Mouse (Mus musculus) kidney, adult 18-20 months (tissue): ENCODE data around the gene Gusb.

Source experiments
- DNase-seq: peaks from one replicate; pipeline ENCODE4 v3.0.0; 2021

The Gusb gene

GRCm38 (mm10) chr5:130023067-130023766 lies 20.4 kb upstream of the Gusb start:
- no peak for DNase-seq

DNA sequence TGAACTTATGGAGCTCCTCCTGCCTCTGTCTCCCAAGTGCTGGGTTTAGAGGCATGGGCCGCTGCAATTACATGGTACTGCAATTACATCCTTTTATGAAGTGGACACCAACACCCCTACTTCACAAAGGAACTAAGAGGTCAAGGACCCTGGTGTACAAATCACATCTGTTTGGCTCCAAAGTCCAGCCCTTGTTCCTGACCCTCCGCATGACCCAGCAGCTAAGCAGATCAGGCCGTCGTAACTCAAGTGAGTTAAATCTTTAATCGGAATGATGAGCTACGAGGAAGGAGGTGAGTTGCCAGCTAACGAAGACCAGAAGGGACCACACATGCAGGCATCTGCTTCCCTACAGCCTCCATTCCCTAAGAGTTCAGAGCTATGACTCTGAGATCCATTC lies 19.5 kb upstream of the Gusb start:
- DNase-seq: peak; percentile 45

- no peak for DNase-seq
Observed at GRCm38 (mm10) chr5:130021361-130021966, 18.6 kb upstream of the Gusb start.

DNA sequence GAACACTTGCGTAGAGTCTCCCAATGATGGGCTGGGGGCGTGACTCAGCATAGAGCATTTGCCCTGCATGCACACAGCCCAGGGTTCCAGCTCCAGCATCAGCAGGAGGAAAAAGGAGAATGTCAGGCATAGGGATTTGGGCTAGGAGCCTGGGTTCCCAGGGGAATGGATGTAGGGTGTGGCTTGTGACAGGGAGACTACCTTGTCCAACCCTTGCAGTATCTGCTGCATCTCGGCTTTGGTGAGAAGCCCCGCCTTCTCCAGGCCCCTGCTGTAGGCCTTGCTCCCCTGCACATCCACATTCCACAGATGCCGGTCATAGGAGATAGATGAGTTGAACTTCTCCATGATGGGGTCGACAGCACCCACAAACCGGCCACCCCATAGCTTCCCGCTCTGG lies 16.6 kb upstream of the Gusb start:
- DNase-seq: no peak

- DNase-seq: no peak
Observed at GRCm38 (mm10) chr5:130015104-130015503, 12.3 kb upstream of the Gusb start.

DNA sequence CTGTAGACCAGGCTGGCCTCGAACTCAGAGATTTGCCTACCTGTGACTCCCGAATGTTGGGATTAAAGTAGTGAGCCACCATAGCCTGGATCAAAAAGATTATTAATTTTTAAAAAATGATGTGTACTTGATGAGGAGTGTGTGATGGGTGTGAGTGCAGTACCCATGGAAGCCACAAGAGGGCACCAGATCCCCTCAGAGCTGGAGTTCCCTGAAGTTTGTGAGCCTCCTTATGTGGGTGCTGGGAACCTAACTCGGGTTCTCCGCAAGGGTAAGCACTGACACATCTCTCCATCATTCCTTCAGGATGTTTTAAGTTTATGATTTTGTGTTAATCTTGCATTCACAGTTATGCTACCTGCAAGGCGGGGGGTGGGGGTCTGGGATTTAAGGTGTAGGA lies 8.1 kb upstream of the Gusb start:
- DNase-seq: no peak

- no peak for DNase-seq
Observed at GRCm38 (mm10) chr5:130009784-130010183, 6.9 kb upstream of the Gusb start.

DNA sequence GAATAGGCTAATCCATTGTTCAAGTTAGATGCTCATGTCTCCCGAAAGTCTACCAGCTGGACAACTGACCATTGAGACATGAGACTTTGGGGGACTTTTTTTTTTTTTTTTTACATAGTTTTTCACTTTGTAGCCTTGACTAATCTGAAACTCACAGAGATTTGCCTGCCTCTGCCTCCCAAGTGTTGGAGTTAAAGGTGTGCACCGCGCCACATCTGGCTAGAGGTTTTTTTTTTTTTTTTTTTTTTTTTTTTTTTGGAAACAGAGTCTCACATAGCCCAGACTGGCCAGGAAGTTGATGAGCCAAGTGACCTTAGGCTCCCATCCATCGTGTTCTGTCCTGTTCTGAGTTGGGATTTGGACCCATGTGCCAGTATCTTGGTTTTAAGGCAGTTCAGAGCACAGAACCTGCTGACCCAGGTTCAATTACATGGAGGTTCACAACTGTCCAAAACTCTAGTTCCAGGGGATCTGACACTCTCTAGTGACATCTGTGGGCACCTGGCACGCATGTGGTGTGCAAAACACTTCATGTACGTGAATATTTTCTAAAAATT lies 5.3 kb upstream of the Gusb start:
- DNase-seq: no peak

DNA sequence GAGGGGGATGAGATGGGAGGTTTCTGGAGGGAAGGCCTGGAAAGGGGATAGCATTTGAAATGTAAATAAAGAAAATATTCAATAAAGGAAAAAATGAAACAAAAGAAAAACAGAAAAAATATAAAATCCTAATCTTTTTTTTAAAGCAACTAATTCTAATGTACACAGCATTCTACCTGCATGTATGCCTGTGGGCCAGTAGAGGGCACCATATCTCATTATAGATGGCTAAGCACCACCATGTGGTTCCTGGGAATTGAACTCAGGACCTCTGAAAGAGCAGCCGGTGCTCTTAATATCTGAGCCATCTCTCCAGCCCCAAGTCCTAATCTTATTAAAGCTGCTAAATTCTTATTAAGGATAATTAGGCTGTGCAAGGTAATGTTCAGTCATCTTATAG lies 4.5 kb upstream of the Gusb start:
- DNase-seq: no peak

DNA sequence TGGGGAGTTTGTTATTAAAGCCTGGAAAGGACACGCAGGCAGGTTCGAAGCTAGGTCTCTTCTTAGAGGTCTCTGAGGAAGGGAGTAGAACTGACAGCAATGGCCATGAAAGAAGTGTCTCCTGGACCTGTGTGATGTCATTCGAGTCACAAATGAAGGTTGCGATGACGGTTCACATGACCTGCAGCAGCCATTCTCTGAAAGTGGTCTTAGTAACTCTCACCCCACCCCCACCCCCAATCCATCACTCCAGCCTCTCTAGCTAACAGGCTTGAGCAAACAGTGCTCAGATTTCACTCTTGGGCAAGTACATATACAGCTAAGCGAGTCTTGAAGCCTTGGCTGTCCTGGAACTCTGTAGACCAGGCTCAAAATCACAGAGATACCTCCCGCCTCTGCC lies 380 bp upstream of the Gusb start:
- no peak for DNase-seq

- DNase-seq: no peak
Observed at GRCm38 (mm10) chr5:130001356-130001987, 1.4 kb downstream of the Gusb start.

GRCm38 (mm10) chr5:130000735-130001134 lies 2.1 kb downstream of the Gusb start:
- DNase-seq: no peak

DNA sequence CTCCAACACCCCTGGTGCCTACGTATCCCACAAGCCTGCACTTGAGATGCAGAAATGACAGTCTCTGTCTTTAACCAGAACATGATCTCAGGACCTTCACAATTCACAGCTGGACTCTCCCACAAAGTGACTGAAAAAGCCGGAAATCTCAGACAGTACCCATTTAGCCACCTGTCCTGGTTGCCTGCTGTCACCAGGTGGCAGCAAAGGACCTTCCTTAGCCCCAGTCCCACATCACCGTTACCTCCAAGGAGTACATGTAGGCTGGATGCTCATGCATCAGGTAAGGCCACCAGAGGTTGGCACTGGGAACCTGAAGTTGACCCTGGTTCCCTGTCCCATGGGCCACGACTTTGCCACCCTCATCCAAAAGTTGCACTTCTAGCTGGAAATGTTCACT lies 3.8 kb downstream of the Gusb start:
- peak; percentile 75 for DNase-seq

- no peak for DNase-seq
Observed at GRCm38 (mm10) chr5:129997700-129998099, 5.1 kb downstream of the Gusb start.

- DNase-seq: no peak
Observed at GRCm38 (mm10) chr5:129994989-129995388, 7.9 kb downstream of the Gusb start.

GRCm38 (mm10) chr5:129993374-129993773 lies 9.5 kb downstream of the Gusb start:
- no peak for DNase-seq

DNA sequence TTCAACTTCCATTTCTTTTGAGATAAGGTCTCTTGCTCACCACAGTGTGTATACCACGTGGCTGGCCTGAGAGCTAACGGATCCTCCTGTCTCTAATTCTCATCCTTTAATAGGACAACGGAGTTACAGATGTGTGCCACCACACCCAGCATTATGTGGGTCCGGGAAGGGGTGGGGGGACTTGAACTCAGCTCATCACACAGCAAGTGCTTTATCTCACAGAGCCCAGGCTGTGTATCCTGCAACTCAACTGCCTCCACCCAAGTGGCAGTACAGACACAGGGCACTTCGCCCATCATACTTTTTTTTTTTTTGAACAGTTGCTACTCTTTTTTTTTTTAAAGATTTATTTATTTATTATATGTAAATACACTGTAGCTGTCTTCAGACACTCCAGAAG lies 11.0 kb downstream of the Gusb start:
- DNase-seq: no peak

- DNase-seq: no peak
Observed at GRCm38 (mm10) chr5:129989376-129989775, 13.5 kb downstream of the Gusb start.

DNA sequence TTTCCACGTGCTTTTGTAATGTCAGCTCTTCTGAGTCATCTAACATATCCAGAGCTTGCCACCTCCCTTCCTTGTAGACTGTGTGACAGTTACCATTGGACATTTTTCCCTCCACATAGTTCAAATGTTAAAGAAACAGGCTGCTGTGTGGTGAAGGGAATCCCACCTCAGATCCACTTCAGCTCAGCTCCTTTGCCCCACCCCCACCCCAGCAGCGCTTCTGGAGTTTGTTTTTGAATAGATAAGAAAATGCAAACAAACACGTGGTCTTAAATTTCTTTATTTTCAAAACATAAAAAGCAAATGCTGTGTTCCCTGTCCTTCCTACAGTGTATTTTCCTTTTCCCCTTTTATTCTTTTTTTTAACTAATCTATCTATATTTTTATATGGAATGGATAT lies 22.6 kb downstream of the Gusb start:
- no peak for DNase-seq

GRCm38 (mm10) chr5:129978608-129979007 lies 24.2 kb downstream of the Gusb start:
- no peak for DNase-seq

- no peak for DNase-seq
Observed at GRCm38 (mm10) chr5:129977768-129978167, 25.1 kb downstream of the Gusb start.

DNA sequence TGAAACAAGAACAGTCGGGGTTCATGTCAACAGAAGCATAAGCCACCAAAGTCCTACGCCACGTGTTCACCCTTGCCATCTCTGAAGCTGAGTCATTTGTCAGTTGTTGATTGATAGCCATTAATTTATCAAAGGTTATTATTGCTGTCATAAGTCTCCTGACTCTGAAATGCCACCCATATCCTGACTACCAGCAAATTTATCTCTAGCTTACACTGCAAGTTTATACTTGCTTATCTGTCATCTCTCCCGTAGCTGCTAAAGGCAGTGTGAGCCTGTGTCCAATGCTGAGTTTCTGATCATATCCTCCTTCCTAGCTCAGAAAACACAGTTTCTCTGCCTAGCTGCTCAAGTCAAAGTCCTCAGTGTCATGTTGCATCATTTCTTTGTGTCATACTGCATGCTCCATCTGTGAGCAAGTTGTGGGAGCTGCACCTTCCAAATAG lies 28.0 kb downstream of the Gusb start:
- no peak for DNase-seq

DNA sequence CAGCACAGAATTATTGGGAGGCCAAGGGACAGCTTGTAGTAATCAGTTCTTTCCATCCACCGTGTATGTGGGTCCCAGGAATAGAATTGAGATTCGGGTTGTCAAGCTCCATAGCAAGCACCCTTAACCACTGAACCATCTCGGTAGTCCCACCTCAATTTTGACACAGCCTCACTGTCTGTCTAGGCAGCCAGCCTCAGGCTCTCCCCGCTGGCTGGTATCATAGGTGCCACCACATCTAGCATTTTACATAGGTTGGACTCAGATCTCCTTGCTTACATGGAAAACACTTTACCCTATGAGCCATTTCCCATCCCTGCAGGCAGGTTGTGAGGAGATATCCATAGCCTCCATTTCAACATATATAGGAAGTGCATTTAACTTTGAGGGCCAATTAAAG lies 28.5 kb downstream of the Gusb start:
- no peak for DNase-seq

DNA sequence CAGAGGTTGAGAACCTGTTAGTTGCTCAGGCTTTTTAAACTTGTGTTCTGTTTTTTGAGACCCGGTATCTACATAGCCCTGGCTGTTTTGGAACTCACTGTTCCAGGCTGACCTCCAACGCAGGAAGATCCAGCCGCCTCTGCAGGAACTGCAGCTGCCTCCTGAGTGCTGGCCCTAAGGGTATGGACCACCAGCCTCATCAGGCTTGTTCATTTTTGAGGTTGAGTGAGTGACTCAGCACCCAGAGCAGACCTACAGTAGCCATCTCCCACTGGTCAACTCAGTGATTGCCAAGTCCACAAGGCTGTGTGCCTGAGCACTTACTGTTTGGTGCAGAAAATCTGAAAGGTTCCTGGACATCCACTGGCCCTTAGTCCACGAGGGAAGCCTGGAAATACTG lies 31.4 kb downstream of the Gusb start:
- no peak for DNase-seq
